Mouse (Mus musculus) retina, adult 2 months (tissue): ENCODE data around the gene Phactr2.

Experiments
- DNase-seq: peaks from one replicate; pipeline ENCODE4 v3.0.0-alpha.2; 2012; ENCODE audit warnings: low read depth, low spot score

The Phactr2 gene

DNA sequence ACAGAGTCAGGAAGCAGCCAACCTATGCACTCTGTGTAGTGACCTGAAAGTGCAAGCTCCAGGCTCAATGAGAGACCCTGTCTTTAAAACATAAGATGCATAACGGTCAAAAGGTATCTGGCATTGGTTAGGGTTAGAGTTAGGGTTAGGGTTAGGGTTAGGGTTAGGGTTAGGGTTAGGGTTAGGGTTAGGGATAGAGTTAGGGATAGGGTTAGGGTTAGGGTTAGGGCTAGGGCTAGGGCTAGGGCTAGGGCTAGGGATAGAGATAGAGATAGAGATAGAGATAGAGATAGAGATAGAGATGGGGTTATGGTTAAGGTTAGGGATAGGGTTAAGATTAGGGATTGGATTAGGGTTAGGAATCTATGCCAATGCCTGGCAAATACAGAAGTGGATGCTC lies 72.2 kb downstream of the Phactr2 start:
- DNase-seq, result no peak

DNA sequence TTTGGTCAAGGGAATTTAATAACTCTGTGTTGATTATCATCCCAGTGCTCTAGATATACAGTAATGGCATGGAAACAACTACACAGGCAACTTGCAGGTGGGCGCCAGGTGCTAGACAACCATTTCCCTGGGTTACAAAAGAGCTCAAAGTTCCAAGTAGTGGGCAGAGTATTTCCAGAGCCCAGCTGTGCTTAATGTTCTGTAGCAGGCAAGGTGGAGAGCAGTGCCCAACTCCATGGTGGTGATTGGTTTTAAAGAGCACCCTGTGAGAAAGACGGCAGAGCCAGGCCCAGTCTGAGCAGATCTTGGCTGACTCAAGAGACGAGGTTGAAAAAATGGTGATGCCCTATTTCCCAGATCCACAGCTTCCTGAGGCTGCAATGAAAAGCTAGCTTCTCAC lies 78.5 kb downstream of the Phactr2 start:
- no peak for DNase-seq

DNA sequence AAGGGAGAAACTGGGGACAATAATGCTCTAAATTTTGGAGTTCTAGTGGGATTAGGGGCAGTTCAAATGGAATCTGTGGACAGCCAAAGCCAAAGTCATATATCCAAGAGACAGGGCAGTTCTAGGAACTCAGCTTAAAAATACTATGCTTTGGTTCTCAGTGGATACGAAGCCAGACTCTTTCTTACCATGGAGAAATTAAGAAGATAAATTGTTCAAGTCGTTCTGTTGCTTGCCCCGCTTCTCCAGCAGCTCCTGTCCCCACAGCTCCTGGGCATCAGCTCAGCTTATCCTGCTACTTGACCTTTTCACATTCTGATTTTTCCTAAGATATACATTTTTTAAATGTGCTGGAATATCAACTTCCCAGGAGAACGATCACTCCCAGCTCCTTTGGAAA lies 80.2 kb downstream of the Phactr2 start:
- DNase-seq, result no peak

DNA sequence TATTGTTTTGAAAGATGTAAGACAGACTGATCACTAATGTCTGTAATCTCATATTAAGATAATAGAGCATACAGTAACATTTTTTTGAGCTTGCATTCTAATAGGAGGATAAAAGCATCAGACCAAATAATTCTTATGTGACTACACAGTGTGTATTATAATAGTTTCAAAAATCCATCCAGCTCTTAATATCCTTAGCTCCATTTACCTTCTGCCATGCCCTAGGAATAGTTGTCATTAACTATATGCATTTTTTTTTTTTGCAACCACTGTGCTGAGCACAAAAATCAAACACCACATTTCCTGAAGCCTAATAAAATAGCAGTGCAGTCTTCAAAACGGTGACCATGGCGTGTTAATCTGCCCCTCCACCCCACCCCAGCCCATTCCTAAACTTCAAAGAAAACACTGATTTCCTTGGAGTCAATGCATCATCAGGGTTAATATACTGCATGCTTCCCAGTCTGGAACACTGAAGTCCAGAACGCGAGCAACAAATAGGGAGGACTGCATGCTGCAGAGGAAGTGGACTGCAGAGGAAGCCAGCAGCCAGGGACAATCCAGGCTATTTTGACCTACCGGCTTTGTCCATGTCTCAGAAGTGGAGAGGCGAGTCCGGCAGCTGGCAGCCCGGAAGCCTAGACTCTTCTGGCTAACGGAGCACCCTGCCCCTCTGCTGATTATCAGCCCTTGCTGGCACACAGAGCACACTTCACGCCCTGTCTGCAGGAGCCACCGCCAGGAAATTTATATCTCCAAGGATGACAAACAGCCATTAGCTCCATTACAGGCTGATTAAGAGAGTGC lies 85.9 kb downstream of the Phactr2 start:
- no peak for DNase-seq

DNA sequence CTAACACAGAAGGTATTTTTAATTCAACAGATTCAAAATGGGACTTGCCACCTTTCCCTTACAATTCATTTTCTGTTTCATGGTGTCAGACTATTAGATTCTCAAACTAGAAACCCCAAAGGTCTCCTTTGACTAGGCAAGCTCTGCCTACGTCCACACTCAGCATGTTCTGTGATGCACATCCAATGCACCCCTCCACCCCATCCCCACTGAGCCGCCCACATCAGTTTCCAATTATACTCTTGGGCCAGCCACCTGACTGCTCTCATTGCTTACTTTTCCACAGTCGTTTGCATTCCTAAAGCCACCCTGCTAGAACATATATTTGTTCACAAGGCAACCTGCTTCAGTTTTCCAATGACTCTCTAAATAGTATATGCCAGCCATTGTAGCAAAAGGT lies 89.3 kb downstream of the Phactr2 start:
- no peak for DNase-seq

DNA sequence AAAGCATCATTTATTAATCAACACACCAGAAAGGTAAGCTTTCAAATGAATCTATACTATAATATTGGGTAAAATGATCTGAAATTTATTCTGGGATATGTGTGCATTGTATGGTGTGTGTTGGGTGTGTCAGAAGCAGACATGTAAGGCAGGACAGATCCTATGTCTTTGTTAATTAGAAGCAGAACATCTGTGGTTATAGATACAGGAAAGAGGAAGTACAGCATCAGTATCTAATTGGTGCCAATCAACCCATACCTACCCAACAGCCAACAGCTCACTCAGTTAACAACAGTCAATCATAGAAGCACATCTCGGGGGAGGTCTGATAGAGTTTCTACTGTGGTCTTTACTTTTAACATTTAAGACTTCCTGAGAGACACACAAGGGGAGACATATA lies 96.3 kb downstream of the Phactr2 start:
- DNase-seq, result no peak

DNA sequence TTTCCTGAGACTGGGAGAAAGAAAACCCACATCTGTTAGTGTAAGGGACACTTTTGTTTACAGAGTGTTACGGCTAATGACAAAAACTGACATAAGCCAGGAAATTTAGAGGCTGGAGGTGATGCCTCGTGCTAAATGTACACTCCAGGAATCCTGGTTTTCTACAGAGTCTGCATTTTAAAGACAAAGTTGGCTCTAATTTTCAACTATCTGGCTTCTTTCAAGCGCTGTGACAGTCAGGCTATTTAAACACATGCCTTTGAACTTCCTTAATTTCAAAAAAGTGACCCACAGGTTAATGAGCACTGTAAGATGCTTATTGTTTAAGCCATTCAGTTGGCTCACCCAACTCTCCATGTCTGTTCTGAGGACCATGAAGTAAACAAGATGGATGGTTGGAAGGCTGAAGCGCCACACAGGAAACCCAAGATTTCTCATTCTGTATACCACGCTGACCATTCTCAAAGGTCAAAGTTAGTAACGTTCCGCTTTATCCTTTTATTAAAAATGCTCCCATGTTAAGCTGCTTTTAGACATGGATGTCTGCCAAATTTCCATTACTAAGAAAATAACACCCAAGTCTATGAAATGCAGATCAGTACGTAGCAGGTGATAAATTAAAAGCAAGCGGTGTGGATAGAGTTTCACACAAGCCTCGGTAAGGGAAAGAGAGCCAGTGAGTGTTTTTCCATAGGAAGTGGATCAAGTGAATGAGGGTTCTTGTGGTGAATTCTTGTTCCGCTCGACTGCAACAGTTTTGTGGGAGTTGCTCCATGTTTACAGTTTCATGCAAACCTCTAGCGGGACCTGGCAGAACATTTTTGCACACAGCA lies 97.6 kb downstream of the Phactr2 start:
- DNase-seq, result no peak

DNA sequence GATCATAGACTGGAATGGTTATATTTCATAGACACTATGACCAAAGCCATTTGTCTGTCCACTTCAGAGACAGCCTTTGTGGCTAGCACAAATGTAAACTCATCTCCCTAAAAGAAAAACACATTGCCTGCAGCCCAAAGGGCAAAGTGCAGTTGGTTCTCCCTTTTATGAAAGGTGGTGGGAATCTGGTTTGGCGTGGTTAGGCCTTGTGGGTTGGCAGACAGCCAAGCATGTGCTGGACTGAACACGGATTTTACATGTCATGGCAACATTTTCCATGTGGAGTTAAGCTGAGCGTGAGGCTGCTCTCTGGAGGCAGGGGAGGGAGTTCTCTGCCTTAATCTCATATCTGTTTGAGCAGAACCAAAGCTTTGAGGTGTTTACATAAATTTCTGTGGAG lies 98.4 kb downstream of the Phactr2 start:
- no peak for DNase-seq

DNA sequence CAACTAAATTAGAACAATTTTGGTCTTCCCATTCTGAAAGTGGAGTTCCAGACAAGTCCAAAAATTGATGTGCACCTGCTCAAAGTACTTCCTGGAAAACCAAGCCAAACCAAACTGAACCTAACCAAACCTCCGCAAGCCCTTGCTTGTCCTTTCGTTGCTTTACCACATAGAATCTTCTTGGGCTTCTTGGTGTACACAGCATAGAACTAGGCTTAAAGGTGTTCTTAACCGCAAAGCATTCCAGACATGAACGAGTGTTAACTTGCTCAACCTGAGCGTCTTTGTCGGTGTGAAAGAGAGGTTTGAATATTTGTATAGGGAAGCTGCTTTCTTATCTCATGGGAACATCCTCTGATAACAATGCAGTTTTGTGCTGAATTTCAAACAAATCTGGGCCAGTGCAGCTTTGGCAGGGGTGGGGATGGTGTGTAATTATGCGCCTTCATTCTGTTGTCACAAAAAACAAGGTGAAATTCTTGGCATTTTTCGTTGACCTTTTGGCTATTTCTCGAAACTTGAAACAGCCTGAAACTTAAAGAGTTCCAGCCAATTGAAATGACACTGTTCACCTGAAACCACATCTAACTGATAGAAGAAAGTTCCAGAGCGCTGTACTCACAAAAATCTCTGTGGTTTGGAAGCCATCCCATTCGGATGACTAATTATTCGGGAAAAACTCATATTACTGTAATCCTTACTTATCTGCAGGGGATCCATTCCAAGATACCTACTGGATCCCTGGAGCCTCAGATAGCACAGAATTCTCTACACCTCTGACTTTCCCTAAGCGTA lies 104.4 kb downstream of the Phactr2 start:
- no peak for DNase-seq

DNA sequence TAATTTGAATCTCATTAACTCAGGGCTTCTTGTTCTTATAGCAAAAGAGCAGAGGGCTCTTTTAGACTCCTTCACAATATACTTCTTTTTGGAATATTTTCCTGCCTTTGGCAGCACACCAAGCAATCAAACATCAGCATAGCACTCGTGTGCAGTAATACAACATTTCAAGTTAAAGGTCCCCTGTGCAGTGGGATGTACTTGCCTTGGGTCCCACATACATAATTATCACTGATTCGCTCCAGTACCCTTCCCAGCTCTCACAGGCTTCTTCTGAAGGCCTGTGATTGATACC lies 110.0 kb downstream of the Phactr2 start:
- DNase-seq, result no peak

DNA sequence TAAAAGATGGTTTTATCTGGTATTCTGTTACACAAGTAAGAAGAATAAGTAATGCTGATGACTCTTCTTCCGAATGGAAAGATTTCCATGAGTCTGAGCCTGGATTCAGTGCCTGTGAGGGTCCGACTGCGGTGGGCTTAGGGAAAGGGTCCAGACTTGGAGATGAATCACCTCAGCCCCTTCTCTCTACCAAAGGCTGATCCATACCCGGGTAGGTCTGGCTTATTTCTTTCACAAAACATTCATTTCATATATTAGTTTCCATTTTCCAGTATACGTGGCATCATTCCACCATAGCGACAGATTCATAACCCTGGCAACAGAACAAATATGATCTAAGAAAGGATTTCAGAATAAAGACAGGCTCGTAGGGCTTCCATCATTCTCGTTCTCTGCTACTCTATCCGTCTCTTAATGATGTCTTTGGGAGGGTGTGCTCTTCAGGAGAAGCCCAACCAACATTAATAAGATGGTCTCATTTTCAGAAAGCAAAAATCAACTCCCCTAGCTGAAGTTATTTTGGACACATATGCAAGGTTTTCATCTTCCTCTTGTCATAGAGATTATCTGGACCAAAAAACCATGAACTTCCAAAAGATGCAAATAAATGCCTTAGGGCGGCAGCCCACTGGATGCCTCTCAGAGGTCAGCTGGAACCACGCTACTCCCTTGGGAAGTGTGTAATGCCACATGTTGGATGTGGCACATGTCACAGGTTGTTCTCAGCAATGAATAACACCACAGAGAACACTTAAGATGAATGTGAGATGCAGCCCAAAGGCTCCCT lies 110.5 kb downstream of the Phactr2 start:
- no peak for DNase-seq

DNA sequence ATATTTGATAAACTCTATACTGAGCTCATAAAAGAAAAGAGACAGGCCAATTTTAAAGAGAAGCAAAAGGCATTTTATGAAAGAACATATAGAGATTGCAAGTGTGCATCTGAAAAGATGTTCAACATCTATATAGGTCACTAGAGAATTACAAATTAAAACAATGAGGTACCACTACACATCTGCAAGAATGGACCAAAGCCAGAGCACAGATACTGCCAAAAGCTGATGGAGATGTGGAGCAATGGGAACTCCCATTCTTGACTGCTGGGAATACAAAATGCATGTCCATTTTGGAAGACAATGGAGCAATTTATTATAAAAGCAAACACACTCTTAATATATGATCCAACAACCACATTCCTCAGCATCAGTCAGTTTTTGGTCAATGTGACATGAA lies 113.3 kb downstream of the Phactr2 start:
- no peak for DNase-seq

DNA sequence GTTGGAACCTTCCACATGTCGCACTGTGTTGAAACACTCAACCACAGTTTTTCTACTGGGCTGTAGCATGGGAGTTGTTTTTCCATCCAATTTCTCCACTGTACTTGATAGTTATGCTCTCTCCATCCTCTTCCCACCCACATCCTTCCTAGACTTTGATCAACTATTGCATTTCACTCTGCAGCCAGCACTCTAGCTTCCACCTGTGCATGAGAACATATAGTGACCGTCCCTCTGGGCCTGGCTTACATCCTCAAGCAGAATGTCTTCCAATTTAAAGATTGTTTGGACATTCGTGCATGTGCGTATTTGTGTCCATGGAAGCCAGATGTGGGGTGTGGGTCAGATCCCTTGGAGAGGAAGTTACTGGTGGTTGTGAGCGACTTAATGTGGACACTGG lies 114.4 kb downstream of the Phactr2 start:
- no peak for DNase-seq

DNA sequence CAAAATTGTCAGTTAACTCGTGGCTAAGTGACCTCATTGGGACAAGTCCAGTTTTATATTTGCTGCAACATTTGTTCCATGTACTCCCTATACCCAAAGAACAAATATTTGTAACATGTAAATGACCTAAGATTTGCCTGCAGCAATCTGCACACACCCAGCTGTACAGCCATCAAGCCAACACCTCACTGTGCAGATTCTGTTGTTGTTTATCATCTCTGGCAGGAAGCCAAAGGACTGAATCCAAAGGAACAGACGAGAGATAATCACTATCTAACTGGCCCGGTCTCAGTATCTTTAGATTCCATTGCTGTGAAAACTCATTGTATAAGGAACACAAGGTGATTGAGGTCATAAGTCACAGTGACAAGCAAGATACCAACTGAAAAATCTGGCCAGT lies 115.5 kb downstream of the Phactr2 start:
- no peak for DNase-seq

DNA sequence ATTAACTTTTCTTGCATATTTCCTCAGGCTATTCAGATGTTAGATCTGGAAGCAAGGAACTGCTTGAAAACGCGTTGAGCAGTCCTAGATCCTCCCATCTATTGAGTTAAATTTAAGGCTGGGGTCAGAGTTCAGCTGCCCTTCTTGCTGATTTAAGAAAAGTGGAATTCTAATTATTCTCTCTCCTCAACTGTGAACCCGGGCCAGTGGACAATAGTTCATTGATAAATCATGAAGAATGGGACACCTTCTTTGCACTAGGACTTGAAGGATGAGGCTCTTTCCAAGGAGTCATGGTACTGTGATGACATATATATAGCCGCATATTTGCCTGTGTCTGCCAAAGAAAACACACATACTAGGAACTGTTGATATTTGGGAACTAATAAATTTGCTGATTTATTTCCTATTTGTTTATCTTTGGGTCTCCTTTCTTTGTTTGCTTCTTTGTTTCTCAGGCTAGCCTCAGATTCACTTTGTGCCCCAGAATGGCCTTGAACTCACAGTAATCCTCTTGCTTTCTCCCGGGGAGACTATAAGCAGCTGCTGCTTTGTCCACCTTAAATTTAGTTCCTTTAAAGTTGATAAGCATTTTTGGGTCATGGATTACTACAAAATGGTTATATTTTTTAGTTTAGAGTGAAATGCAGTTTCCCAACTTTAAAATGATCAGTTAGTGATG lies 127.5 kb downstream of the Phactr2 start:
- DNase-seq, result no peak

DNA sequence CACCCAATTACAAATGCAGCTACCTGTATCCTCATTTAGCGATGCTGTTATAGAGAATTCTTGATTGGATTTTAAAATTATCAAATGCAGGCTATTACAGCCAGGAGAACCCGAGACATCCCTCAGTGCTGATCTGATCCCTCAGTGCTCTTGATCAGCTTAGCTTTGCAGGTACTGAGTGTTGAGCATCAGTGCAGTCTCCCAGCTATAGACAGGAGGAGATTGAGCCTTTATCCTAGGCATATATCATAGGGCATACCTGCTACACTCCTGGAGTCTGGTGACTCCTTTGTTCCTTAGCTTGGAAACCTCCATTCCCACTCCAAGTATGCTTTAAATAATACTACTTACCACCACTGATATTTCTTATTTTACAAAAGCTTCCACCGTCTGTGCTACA lies 133.6 kb downstream of the Phactr2 start:
- no peak for DNase-seq

DNA sequence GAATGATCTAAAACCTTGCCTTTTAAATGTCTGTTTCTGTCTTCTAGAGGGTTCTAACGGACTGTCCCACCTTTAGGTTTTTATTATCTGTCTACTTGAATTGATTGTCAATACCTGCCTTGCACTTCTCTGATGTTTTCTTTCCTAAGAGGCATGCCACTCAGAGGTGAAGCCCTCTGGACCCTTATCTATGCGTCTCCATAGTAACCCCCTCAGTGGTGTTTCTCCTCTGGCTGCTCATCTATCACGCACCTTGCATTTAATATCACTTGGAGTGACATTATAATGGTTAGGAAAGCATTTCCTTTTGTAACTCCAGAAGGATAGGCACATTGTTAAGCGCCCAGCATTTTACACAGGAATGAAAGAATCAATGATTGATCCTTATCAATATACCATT lies 137.2 kb downstream of the Phactr2 start:
- DNase-seq, result no peak

DNA sequence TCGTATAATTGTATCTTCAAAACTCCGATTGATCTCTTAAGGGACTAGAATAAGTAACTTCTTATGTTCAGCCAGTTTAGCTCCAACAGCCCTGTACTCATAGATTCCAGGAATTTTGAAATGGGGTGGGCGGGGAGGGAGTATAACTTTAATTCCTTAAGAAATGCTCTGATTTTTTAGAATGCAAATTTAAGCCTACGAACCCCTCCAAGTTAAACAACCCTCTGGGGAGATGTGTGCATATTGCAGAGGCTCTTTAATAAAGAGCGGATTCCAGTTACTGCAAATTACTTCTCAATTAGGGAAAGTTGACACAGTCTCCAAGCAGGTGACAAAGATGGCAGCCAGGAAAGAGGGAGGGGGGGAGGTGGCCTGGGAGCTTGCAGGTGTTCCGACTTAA lies 138.4 kb downstream of the Phactr2 start:
- no peak for DNase-seq

DNA sequence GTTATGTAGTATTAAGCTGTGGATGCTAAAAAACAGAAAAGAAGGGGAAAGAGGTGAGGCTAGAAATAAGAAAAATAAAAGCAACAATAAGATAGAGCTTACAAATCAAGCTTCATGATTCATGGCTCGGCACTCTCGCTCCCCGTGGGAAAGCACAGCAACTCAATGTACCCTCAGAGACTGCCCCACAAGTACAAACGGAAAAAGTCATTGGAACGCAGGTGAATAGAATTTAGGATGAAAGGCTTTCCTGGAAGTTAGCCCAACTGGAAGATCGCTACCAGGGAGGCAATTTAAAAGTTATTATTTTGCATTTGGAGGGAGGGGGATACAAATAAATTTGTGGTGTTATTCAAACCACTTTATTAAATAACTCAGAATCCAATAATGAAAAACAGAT lies 138.9 kb downstream of the Phactr2 start:
- DNase-seq, result no peak

DNA sequence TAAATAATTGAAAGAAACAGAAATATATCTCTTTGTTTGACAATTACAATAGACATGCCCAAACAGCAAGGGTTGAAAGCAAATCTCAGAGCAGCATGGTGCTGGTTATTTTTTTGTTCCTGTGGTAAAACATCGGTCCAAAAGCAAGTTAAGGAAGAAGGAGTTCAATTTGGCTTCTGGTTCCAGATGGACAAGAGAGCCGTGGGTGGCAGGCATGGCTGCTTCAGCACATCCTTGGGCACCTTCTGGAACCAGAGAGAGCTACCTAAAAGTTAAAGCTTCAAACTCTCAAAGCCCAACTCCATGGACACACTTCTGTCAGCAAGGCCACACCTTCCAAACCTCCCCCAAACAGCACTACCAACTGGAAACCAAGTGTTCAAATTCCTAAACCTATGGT lies 140.4 kb downstream of the Phactr2 start:
- no peak for DNase-seq

DNA sequence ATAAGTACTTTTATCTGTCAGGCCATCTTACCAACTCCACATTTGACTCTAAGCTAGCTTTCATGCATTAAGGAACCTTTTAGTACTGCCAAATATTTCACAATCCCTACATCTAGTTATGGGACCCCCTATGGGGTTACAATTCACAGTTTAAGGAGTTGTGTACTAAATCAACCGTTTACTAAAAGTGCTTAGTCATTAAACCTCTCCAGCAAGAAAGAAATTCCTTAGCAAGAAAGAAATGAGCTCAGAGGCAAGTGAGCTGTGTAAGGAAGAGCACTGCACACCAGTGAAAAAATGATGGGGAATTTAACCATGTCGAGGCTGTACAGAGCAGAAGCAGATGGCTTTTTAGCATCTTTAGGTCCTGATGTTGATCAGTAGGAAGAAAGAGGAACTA lies 141.2 kb downstream of the Phactr2 start:
- DNase-seq, result no peak
